Mouse (Mus musculus) G1E (cell line): ENCODE results near the gene Babam1. TPM values are rescaled to one million over a fixed set of nuclear protein-coding genes. Genes with fewer than 3 reads are reported as not detected.
A peak's percentile ranks its signal among the peaks of the same experiment; 100 is the strongest.

Experiments used
- ATAC-seq: 2 replicates; pipeline ENCODE4 v1.8.0; 2016; ENCODE audit warnings: mild to moderate bottlenecking; ENCODE audit not compliant: insufficient number of reproducible peaks, poor library complexity, low FRiP score, severe bottlenecking; ENCODE audit errors: extremely low read depth
- DNase-seq: peaks from one replicate; pipeline ENCODE4 v3.0.0; 2012; ENCODE audit warnings: low spot score
- H3K27me3 ChIP-seq: 2 replicates; pipeline ENCODE4 v1.6.1; 2012; ENCODE audit warnings: mild to moderate bottlenecking, low read length, inconsistent platforms; ENCODE audit not compliant: insufficient read depth
- H3K36me3 ChIP-seq: replicated peaks from 2 replicates; pipeline ENCODE3; 2012; ENCODE audit warnings: mild to moderate bottlenecking, inconsistent platforms
- H3K4me1 ChIP-seq: 2 replicates; pipeline ENCODE4 v1.6.1; 2012; ENCODE audit warnings: low read depth, low read length, inconsistent platforms, mixed read lengths; ENCODE audit not compliant: insufficient read depth
- H3K4me3 ChIP-seq: 2 replicates; pipeline ENCODE4 v1.5.1; 2012; ENCODE audit warnings: low read depth, mild to moderate bottlenecking, inconsistent platforms, low read length, moderate library complexity, mixed read lengths
- H3K9me3 ChIP-seq: replicated peaks from 2 replicates; pipeline ENCODE4 v1.6.1; 2012; ENCODE audit warnings: inconsistent platforms
- CTCF ChIP-seq: IDR thresholded peaks from 2 replicates; pipeline ENCODE4 v1.5.1; 2012; ENCODE audit warnings: low read depth, low read length, inconsistent platforms, mixed read lengths
- GATA1 ChIP-seq: IDR thresholded peaks from 2 replicates; pipeline ENCODE4 v1.6.1; 2012; ENCODE audit warnings: borderline replicate concordance, low read length, inconsistent platforms, mixed read lengths
- GATA2 ChIP-seq: IDR thresholded peaks from 2 replicates; pipeline ENCODE4 v1.6.1; 2012; ENCODE audit warnings: low read depth, low read length, inconsistent platforms, borderline replicate concordance
- POLR2AphosphoS5 ChIP-seq: IDR thresholded peaks from 2 replicates; pipeline ENCODE4 v1.6.1; 2012; ENCODE audit warnings: low read depth, low read length, inconsistent platforms; ENCODE audit not compliant: insufficient replicate concordance
- TAL1 ChIP-seq: conservative IDR thresholded peaks from 2 replicates; pipeline ENCODE4 v1.6.1; 2012; ENCODE audit warnings: low read depth, low read length, inconsistent platforms, mixed read lengths
- polyA plus RNA-seq: library from polyadenylated mRNA; stranded (reverse); fragments of >175 nt; gene quantifications from 2 replicates; pipeline ENCODE4 v1.2.3, GENCODE M21; 2012
- total RNA-seq, 2 experiments: library from RNA; stranded (forward) in 1 of 2; stranded (reverse) in 1 of 2; fragments of 200-1000 nt in 1 of 2; fragments of >200 nt in 1 of 2; fragmentation: Nextera tagmentation in 1 of 2; gene quantifications; 2 replicates each; pipeline ENCODE4 v1.2.3; 2014 to 2017

Gene Babam1
- 58.4 and 83.8 TPM in 2 replicates for total RNA-seq (2014; fragmentation: Nextera tagmentation)
- total RNA-seq (2017) = 90.3 and 92.1 TPM in 2 replicates
- polyA plus RNA-seq = 106 and 107 TPM in 2 replicates

DNA sequence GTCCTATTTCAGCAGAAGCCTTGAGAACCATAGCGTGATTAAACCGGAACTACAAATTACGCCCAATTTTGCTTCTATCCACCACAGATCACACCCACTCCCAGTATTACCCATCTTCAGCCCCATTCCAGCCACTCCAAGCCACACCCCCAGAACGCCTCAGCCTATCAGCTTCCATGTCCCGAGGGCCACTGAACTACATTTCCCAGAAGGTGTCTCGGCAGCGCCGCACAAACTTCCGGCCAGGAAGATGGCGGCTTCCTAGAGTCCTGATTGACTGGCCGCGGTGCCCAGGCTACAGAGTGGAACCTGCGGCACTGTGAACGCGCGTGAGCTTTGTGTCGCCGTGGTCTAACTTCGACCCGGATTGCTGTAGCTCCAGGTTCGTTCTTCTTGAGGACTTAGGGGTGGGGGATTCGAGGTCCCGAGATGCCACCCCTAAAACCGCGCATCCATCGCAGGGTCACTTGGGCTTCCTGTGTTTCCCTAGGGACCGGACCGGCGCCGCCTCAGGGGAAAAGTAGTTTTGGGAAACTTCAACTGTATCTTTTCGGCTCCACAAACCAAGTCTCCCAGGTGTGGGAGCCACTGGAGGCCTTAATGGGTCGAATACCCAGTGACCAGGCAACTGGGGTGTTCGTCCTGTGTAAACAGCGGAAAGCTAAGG lies at the start of gene Babam1:
Babam1 (plus strand) TSS at position 223 of the 667 bp plus-strand sequence.
- Histone ChIP-seq H3K27me3 (no peaks in the 10 kb centered on the region; the same call in 1 of the 2 replicates), H3K36me3 (peaks cover 36% of the 10 kb centered on the region), H3K4me3 (peak within 1 kb of the TSS; percentile 78), H3K9me3 (no peaks in the 10 kb centered on the region), H3K4me1 (peaks cover 62% of the 10 kb centered on the region)
- TF ChIP-seq TAL1 (no peak), GATA1 (no peak), CTCF (no peak), GATA2 (no peak), POLR2AphosphoS5 (no peak)
- peak; percentile 98 for ATAC-seq
- peak; percentile 97 for DNase-seq

DNA sequence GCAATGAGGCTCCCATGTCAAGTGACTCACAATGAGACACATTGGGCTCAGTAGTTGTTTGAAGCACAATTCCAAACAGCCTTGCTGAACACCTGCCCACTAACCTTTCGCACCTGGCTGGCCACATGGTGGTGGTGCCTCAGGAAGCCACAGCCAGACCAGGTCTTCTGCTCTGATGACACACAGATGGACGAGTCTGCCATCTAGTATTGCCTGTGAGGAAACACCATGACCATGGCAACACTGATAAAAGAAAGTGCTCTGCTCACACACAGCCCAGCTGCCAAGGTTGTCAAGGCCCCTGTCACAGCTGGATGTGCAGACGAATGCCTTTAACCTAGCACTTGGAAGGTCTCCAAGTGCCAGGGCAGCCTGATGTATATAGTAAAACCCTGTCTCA lies 45.5 kb upstream of the Babam1 start:
- peaks cover 99% of the 10 kb centered on the region for H3K36me3 ChIP-seq
- no peaks in the 10 kb centered on the region for H3K4me1 ChIP-seq
- H3K9me3 ChIP-seq = no peaks in the 10 kb centered on the region
- no peak for TF ChIP-seq POLR2AphosphoS5
- no peak for TF ChIP-seq GATA2
- TF ChIP-seq CTCF = no peak
- TF ChIP-seq GATA1 = no peak
- TF ChIP-seq TAL1 = no peak
- no peaks in the 10 kb centered on the region for H3K27me3 ChIP-seq
- ATAC-seq (no peak), DNase-seq (no peak)
- H3K4me3 ChIP-seq = no peak overlapping the region

DNA sequence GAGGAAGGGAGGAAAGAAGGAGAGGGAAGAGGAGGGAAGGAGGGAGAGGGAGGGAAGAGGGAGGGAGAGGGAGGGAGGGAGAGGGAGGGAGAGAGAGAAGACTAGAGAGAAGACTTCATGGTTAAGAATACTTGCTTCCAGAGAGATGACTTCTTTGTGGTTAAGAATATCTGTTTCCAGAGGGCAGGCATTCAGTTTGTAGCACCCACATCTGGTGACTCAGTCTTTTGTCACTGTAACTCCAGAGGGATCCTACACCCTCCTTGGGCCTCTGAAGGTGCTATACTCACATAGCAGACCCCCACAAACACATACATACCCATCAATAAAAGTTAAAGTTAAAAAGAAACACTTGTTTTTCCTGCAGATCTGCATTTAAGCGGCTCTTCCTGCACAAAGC lies 45.1 kb upstream of the Babam1 start:
- H3K36me3 ChIP-seq = peaks cover 99% of the 10 kb centered on the region
- no peak for ATAC-seq

GRCm38 (mm10) chr8:71358026-71358425 lies 38.6 kb upstream of the Babam1 start:
- Histone ChIP-seq H3K27me3 (no peaks in the 10 kb centered on the region), H3K36me3 (peaks cover 86% of the 10 kb centered on the region), H3K9me3 (no peaks in the 10 kb centered on the region), H3K4me3 (no peak overlapping the region), H3K4me1 (peaks cover 10% of the 10 kb centered on the region)
- no peak for TF ChIP-seq CTCF
- TF ChIP-seq GATA1 = no peak
- no peak for TF ChIP-seq POLR2AphosphoS5
- no peak for TF ChIP-seq TAL1
- no peak for TF ChIP-seq GATA2
- no peak for ATAC-seq
- no peak for DNase-seq

More for the DNA sequence above, 45.1 kb upstream of the Babam1 start:
- Histone ChIP-seq H3K9me3 (no peaks in the 10 kb centered on the region), H3K27me3 (no peaks in the 10 kb centered on the region), H3K4me1 (no peaks in the 10 kb centered on the region), H3K4me3 (no peak overlapping the region)
- DNase-seq = no peak
- TF ChIP-seq GATA1 (no peak), GATA2 (no peak), CTCF (no peak), POLR2AphosphoS5 (no peak), TAL1 (no peak)

- ATAC-seq = peak; percentile 65
- Histone ChIP-seq H3K9me3 (no peaks in the 10 kb centered on the region), H3K27me3 (no peaks in the 10 kb centered on the region), H3K4me3 (peak within 1 kb of the TSS; percentile 81), H3K4me1 (peaks cover 43% of the 10 kb centered on the region), H3K36me3 (peaks cover 28% of the 10 kb centered on the region)
- DNase-seq = peak; percentile 59
- TF ChIP-seq POLR2AphosphoS5 (no peak), GATA1 (no peak), GATA2 (no peak), TAL1 (no peak), CTCF (no peak)
These were observed 29.7 kb upstream of the Babam1 start, which contains the start of gene Use1 for GRCm38 (mm10) chr8:71366771-71367528. Gene Use1, plus strand, starts transcription at chr8:71366848.

- no peak for TF ChIP-seq TAL1
- Histone ChIP-seq H3K4me1 (peaks cover 49% of the 10 kb centered on the region), H3K36me3 (peaks cover 33% of the 10 kb centered on the region), H3K27me3 (no peaks in the 10 kb centered on the region), H3K4me3 (peak overlapping the region; percentile 81), H3K9me3 (no peaks in the 10 kb centered on the region)
- ATAC-seq (no peak), DNase-seq (peak; percentile 94)
These were observed 29.0 kb upstream of the Babam1 start for GRCm38 (mm10) chr8:71367529-71368176.
